Mouse (Mus musculus) stomach, embryonic 16.5 days (tissue): Measurements from ENCODE around the gene Lrrc8c. TPM values are rescaled to one million over a fixed set of nuclear protein-coding genes. Genes with fewer than 3 reads are reported as not detected.
A peak's percentile ranks its signal among the peaks of the same experiment; 100 is the strongest.

ENCODE experiments used
- ATAC-seq: fragments of 200-750 bp; cut with Nextera tagmentation; 2 replicates; pipeline ENCODE4 v1.8.0; 2017; ENCODE audit warnings: moderate number of reproducible peaks, moderate TSS enrichment; ENCODE audit not compliant: insufficient read depth, low FRiP score
- H3K27ac ChIP-seq: fragments of 300-500 bp; sonication (generic); 2 replicates; pipeline ENCODE4 v1.5.1; 2014; ENCODE audit warnings: low read length
- H3K27me3 ChIP-seq: fragments of 300-500 bp; sonication (generic); 2 replicates; pipeline ENCODE4 v1.6.1; 2014; ENCODE audit warnings: low read length, control low read depth, mixed read lengths; ENCODE audit not compliant: control insufficient read depth, insufficient read depth
- H3K36me3 ChIP-seq: fragments of 300-500 bp; sonication (generic); 2 replicates; pipeline ENCODE4 v1.6.1; 2014; ENCODE audit warnings: low read length; ENCODE audit not compliant: control insufficient read depth, insufficient read depth
- H3K4me1 ChIP-seq: fragments of 300-500 bp; sonication (generic); 2 replicates; pipeline ENCODE4 v1.6.1; 2014; ENCODE audit warnings: low read length, control low read depth, mixed read lengths; ENCODE audit not compliant: control insufficient read depth, insufficient read depth
- H3K4me2 ChIP-seq: fragments of 300-500 bp; sonication (generic); 2 replicates; pipeline ENCODE4 v1.6.1; 2014; ENCODE audit warnings: low read depth, low read length, mixed read lengths
- H3K4me3 ChIP-seq: fragments of 300-500 bp; sonication (generic); replicated peaks from 2 replicates; pipeline ENCODE4 v1.5.1; 2014; ENCODE audit warnings: mild to moderate bottlenecking, low read length
- H3K9ac ChIP-seq: fragments of 300-500 bp; sonication (generic); 2 replicates; pipeline ENCODE4 v1.6.1; 2014; ENCODE audit warnings: low read length
- H3K9me3 ChIP-seq: fragments of 300-500 bp; sonication (generic); replicated peaks from 2 replicates; pipeline ENCODE4 v1.6.1; 2016; ENCODE audit warnings: low read length, control low read depth; ENCODE audit not compliant: control insufficient read depth
- WGBS: fragments of 180-500 bp; shearing (Covaris S2); extraction: QIAGEN DNeasy Blood & Tissue Kit; methylation state at CpG from one replicate; pipeline ENCODE4 v1.1.7; 2014; 5-methylcytosine and 5-hydroxymethylcytosine counted together
- polyA plus RNA-seq: library from polyadenylated mRNA; unstranded; fragments of >200 nt; fragmentation: Nextera tagmentation; extraction: Ambion mirVana; gene quantifications from 2 replicates; pipeline ENCODE4 v1.2.1, GENCODE M21; 2015

Lrrc8c gene
- polyA plus RNA-seq = 13.3 and 14.8 TPM in 2 replicates

GRCm38 (mm10) chr5:105519096-105519975 is at the start of gene Lrrc8c:
Gene Lrrc8c (plus strand): TSS chr5:105519388.
- peak; percentile 92 for ATAC-seq
- peak within 1 kb of the TSS; percentile 81 for H3K4me3 ChIP-seq
- WGBS = under 1% methylated on average over 92 of the region's 93 CpGs

GRCm38 (mm10) chr5:105472983-105473705 is 46.0 kb upstream of the Lrrc8c start:
- WGBS = 64% methylated on average over 5 of the region's 5 CpGs
- no peaks in the 10 kb centered on the region for H3K4me1 ChIP-seq
- H3K4me3 ChIP-seq = no peak overlapping the region
- H3K27ac ChIP-seq = no peak overlapping the region
- no peak for ATAC-seq
- H3K27me3 ChIP-seq = no peaks in the 10 kb centered on the region
- no peak overlapping the region for H3K9ac ChIP-seq
- no peak overlapping the region for H3K4me2 ChIP-seq
- no peaks in the 10 kb centered on the region for H3K9me3 ChIP-seq
- H3K36me3 ChIP-seq = no peaks in the 10 kb centered on the region

More at GRCm38 (mm10) chr5:105519096-105519975, at the start of gene Lrrc8c:
- Histone ChIP-seq H3K27ac (peak within 1 kb of the TSS; percentile 79), H3K9ac (peak within 1 kb of the TSS; percentile 88), H3K4me1 (peaks cover 9% of the 10 kb centered on the region; the same call in 1 of the 2 replicates), H3K36me3 (no peaks in the 10 kb centered on the region), H3K4me2 (peak within 1 kb of the TSS; percentile 98), H3K27me3 (no peaks in the 10 kb centered on the region), H3K9me3 (no peaks in the 10 kb centered on the region)

- Histone ChIP-seq H3K36me3 (peaks cover 9% of the 10 kb centered on the region; the same call in 1 of the 2 replicates), H3K4me2 (no peak overlapping the region), H3K9me3 (no peaks in the 10 kb centered on the region), H3K9ac (no peak overlapping the region), H3K27me3 (no peaks in the 10 kb centered on the region), H3K27ac (no peak overlapping the region), H3K4me3 (no peak overlapping the region), H3K4me1 (no peaks in the 10 kb centered on the region)
- 80% methylated on average over 9 of the region's 9 CpGs for WGBS
- ATAC-seq = no peak
Observed at GRCm38 (mm10) chr5:105477527-105477926, 41.7 kb upstream of the Lrrc8c start.

GRCm38 (mm10) chr5:105479673-105480072 is 39.5 kb upstream of the Lrrc8c start:
- H3K9ac ChIP-seq = no peak overlapping the region
- peaks cover 9% of the 10 kb centered on the region; the same call in 1 of the 2 replicates for H3K36me3 ChIP-seq
- no peaks in the 10 kb centered on the region for H3K9me3 ChIP-seq
- H3K4me1 ChIP-seq = no peaks in the 10 kb centered on the region
- no peak overlapping the region for H3K27ac ChIP-seq
- no peaks in the 10 kb centered on the region for H3K27me3 ChIP-seq
- WGBS = 86% methylated on average over 13 of the region's 13 CpGs
- no peak overlapping the region for H3K4me3 ChIP-seq
- no peak for ATAC-seq
- H3K4me2 ChIP-seq = no peak overlapping the region

GRCm38 (mm10) chr5:105480561-105480960 is 38.6 kb upstream of the Lrrc8c start:
- ATAC-seq = no peak
- H3K36me3 ChIP-seq = peaks cover 9% of the 10 kb centered on the region; the same call in 1 of the 2 replicates
- H3K27me3 ChIP-seq = no peaks in the 10 kb centered on the region
- H3K4me1 ChIP-seq = no peaks in the 10 kb centered on the region
- no peak overlapping the region for H3K27ac ChIP-seq
- H3K9me3 ChIP-seq = no peaks in the 10 kb centered on the region
- H3K9ac ChIP-seq = no peak overlapping the region
- no peak overlapping the region for H3K4me3 ChIP-seq
- no peak overlapping the region for H3K4me2 ChIP-seq
- WGBS = 94% methylated on average over 17 of the region's 17 CpGs

GRCm38 (mm10) chr5:105483632-105484031 is 35.6 kb upstream of the Lrrc8c start:
- no peak for ATAC-seq
- WGBS = 77% methylated on average over 2 of the region's 2 CpGs
- Histone ChIP-seq H3K4me2 (no peak overlapping the region), H3K4me3 (no peak overlapping the region), H3K9me3 (no peaks in the 10 kb centered on the region), H3K27me3 (no peaks in the 10 kb centered on the region), H3K27ac (no peak overlapping the region), H3K4me1 (no peaks in the 10 kb centered on the region), H3K36me3 (peaks cover 9% of the 10 kb centered on the region; the same call in 1 of the 2 replicates), H3K9ac (no peak overlapping the region)

- Histone ChIP-seq H3K4me3 (no peak overlapping the region), H3K9ac (no peak overlapping the region), H3K4me1 (no peaks in the 10 kb centered on the region), H3K36me3 (peaks cover 9% of the 10 kb centered on the region; the same call in 1 of the 2 replicates), H3K27ac (no peak overlapping the region), H3K27me3 (no peaks in the 10 kb centered on the region), H3K4me2 (no peak overlapping the region), H3K9me3 (no peaks in the 10 kb centered on the region)
- 88% methylated on average over 6 of the region's 6 CpGs for WGBS
- no peak; the same call in 1 of the 2 replicates for ATAC-seq
Observed at GRCm38 (mm10) chr5:105484247-105484646, 34.9 kb upstream of the Lrrc8c start.

GRCm38 (mm10) chr5:105484891-105485290 is 34.3 kb upstream of the Lrrc8c start:
- ATAC-seq = no peak
- Histone ChIP-seq H3K4me3 (no peak overlapping the region), H3K4me1 (no peaks in the 10 kb centered on the region), H3K4me2 (no peak overlapping the region), H3K36me3 (peaks cover 7% of the 10 kb centered on the region; the same call in 1 of the 2 replicates), H3K27ac (no peak overlapping the region), H3K9me3 (no peaks in the 10 kb centered on the region), H3K27me3 (no peaks in the 10 kb centered on the region), H3K9ac (no peak overlapping the region)
- WGBS = 93% methylated on average over 14 of the region's 14 CpGs

- H3K9me3 ChIP-seq = no peaks in the 10 kb centered on the region
- H3K4me3 ChIP-seq = no peak overlapping the region
- H3K36me3 ChIP-seq = no peaks in the 10 kb centered on the region
- no peak for ATAC-seq
- 0 out of 2 replicates have a peak, but pooled peaks cover 6% of the 10 kb centered on the region for H3K4me1 ChIP-seq
- no peaks in the 10 kb centered on the region for H3K27me3 ChIP-seq
- 79% methylated on average over 5 of the region's 5 CpGs for WGBS
- H3K4me2 ChIP-seq = no peak overlapping the region
- no peak overlapping the region for H3K27ac ChIP-seq
- H3K9ac ChIP-seq = no peak overlapping the region
Observed at GRCm38 (mm10) chr5:105490211-105490610, 29.0 kb upstream of the Lrrc8c start.
